Mouse (Mus musculus) limb, embryonic 14.5 days (tissue): Measurements from ENCODE around the gene Map6d1. TPM values are rescaled to one million over a fixed set of nuclear protein-coding genes. Genes with fewer than 3 reads are reported as not detected.
A peak's percentile ranks its signal among the peaks of the same experiment; 100 is the strongest.

ENCODE experiments used
- ATAC-seq: fragments of 200-750 bp; cut with Nextera tagmentation; 2 replicates; pipeline ENCODE4 v1.8.0; 2017; ENCODE audit warnings: low read depth, moderate number of reproducible peaks, moderate TSS enrichment; ENCODE audit not compliant: low FRiP score
- DNase-seq: peaks from one replicate; pipeline ENCODE4 v3.0.0-alpha.2; 2015; ENCODE audit warnings: low spot score
- H3K27ac ChIP-seq: fragments of 300-500 bp; sonication (generic); replicated peaks from 2 replicates; pipeline ENCODE4 v1.5.1; 2014; ENCODE audit warnings: low read depth, mild to moderate bottlenecking, low read length, moderate library complexity, mixed read lengths
- H3K27me3 ChIP-seq: fragments of 300-500 bp; sonication (generic); 2 replicates; pipeline ENCODE4 v1.6.1; 2014; ENCODE audit warnings: low read length, mixed read lengths; ENCODE audit not compliant: control insufficient read depth, insufficient read depth
- H3K36me3 ChIP-seq: fragments of 300-500 bp; sonication (generic); 2 replicates; pipeline ENCODE4 v1.6.1; 2014; ENCODE audit warnings: mild to moderate bottlenecking, low read length, moderate library complexity, mixed read lengths; ENCODE audit not compliant: control insufficient read depth, insufficient read depth
- H3K4me1 ChIP-seq: fragments of 300-500 bp; sonication (generic); 2 replicates; pipeline ENCODE4 v1.6.1; 2014; ENCODE audit warnings: antibody characterized with exemption, low read length, mixed read lengths; ENCODE audit not compliant: control insufficient read depth, insufficient read depth
- H3K4me2 ChIP-seq: fragments of 300-500 bp; sonication (generic); replicated peaks from 2 replicates; pipeline ENCODE4 v1.6.1; 2014; ENCODE audit warnings: low read depth, mild to moderate bottlenecking, low read length, moderate library complexity; ENCODE audit not compliant: severe bottlenecking
- H3K4me3 ChIP-seq: fragments of 300-500 bp; sonication (generic); replicated peaks from 2 replicates; pipeline ENCODE4 v1.5.1; 2014; ENCODE audit warnings: low read length
- H3K9ac ChIP-seq: fragments of 300-500 bp; sonication (generic); 2 replicates; pipeline ENCODE4 v1.6.1; 2014; ENCODE audit warnings: mild to moderate bottlenecking, low read depth, low read length, moderate library complexity; ENCODE audit not compliant: severe bottlenecking
- H3K9me3 ChIP-seq: fragments of 300-500 bp; sonication (generic); 2 replicates; pipeline ENCODE4 v1.6.1; 2016; ENCODE audit warnings: low read length; ENCODE audit not compliant: control insufficient read depth
- POLR2A ChIP-seq: fragments of 200-500 bp; IDR thresholded peaks from 2 replicates; pipeline ENCODE4 v1.8.0; 2012; ENCODE audit warnings: inconsistent platforms, mild to moderate bottlenecking, moderate library complexity, borderline replicate concordance; ENCODE audit not compliant: insufficient read depth, insufficient read length; ENCODE audit errors: extremely low read depth
- WGBS: fragments of 180-500 bp; shearing (Covaris S2); extraction: QIAGEN DNeasy Blood & Tissue Kit; methylation state at CpG from one replicate; pipeline ENCODE4 v1.1.7; 2014; 5-methylcytosine and 5-hydroxymethylcytosine counted together
- polyA plus RNA-seq, 2 experiments: library from polyadenylated mRNA; depleted of rRNA in 1 of 2; stranded (reverse) in 1 of 2; unstranded in 1 of 2; fragments of >200 nt; fragmentation: Nextera tagmentation in 1 of 2; extraction: Ambion mirVana in 1 of 2; gene quantifications; 2 replicates each; pipeline versions ENCODE4 v1.2.1 to v1.2.3; 2012 to 2014

The Map6d1 gene
- polyA plus RNA-seq (2012; rRNA removed) (1.4 and 1.9 TPM in 2 replicates), polyA plus RNA-seq (2014; fragmentation: Nextera tagmentation; extraction: Ambion mirVana) (0.44 and 1.2 TPM in 2 replicates)

DNA sequence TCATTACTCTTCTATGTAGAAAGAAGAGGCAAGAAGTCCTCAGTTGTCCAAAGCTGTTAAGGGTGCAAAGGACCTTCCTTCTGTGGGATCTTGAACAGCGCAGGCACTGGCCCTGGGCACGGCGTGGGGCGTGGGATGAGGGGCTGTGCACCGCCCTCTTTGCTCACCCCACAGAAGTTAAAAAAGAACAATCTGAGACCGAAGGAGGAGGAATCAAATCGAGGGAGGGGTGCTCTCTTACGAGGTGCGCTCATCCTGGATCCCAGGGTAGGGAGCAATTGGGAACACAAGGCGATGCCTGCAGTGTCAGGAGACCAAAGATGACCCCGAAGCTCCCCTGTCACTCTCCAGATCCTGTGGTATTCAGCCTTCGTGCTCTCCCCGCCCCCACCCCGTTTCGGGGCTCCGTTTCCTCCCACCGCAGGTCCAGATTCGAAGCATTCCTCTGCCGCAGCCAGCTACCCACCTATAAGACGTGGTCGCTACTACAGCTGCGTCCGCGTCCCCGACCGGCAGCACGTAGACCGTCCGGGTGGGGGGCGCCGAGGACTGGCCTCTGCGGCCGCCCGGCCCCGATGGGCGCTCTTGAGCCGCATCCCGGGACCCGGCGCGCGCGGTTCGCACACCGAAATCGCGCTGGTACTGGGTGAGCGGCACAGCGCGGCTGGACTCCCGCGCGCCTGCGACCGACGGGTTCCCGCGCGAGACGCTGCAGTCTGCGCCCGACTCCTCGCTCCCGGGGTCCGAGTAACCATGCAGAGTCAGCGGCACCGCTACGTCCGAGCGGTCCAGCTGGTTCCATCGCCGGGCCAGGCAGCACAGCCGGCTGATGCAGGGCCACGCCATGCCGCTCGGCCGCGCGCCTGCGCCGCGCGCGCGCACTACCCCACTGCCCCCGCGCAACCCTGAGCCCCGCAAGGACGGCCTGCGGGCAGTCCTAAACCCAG lies at the start of gene Map6d1:
Map6d1 (minus strand) TSS at position 891 of the 947 bp plus-strand sequence.
- no peaks in the 10 kb centered on the region for H3K36me3 ChIP-seq
- no peaks in the 10 kb centered on the region for H3K27me3 ChIP-seq
- peak within 1 kb of the TSS; percentile 75 for H3K9ac ChIP-seq
- DNase-seq (peak; percentile 8), ATAC-seq (peak; percentile 73)
- peak within 1 kb of the TSS; percentile 86 for H3K4me2 ChIP-seq
- no peaks in the 10 kb centered on the region for H3K4me1 ChIP-seq
- H3K4me3 ChIP-seq = peak within 1 kb of the TSS; percentile 75
- TF ChIP-seq POLR2A = 0 out of 2 replicates have a peak, but pooled peaks have one; percentile 60
- 2% methylated on average over 74 of the region's 90 CpGs for WGBS
- no peaks in the 10 kb centered on the region for H3K9me3 ChIP-seq
- no peak within 1 kb of the TSS for H3K27ac ChIP-seq

DNA sequence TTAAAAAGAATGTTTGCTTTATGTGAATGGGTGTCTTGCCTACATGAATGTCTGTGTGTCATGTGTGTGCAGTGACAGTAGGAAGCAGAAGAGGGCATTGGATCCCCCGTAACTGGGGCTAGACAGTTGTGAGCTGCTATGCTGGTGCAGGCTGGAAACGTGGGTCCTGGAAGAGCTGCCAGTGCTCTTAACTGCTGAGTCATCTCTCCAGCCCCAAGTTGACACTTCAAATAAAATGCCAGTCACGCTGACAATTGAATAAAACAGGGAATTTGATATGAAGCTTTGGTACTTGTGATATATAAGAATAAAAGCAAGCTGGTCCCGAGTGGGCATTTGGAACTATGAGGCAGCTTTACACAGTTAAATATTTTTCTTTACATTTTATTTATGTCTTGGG lies 39.1 kb upstream of the Map6d1 start:
- no peak for TF ChIP-seq POLR2A
- Histone ChIP-seq H3K27ac (no peak overlapping the region), H3K4me1 (no peaks in the 10 kb centered on the region), H3K9me3 (no peaks in the 10 kb centered on the region), H3K27me3 (no peaks in the 10 kb centered on the region), H3K4me3 (no peak overlapping the region), H3K9ac (no peak overlapping the region), H3K4me2 (no peak overlapping the region), H3K36me3 (peaks cover 65% of the 10 kb centered on the region)
- 86% methylated on average over 4 of the region's 4 CpGs for WGBS
- ATAC-seq (no peak), DNase-seq (no peak)

DNA sequence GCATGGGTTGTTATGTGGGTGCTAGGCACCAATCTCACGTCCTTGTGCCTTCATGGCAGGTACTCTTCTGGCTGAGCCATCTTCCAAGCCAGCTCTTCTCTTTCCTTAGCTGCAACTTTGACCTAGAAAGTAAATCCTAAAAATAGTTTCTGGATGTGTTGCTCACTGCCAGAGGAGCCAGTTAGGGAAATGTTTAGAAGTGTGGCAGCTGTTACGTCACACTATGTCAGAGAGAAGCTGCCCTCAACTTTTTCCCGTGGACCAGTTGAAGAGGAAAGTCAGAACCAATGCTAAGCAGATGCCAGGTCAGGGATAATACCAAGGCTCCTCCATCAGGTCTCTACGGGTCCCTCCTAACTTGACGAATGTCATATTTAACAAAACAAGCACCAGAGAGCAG lies 38.2 kb upstream of the Map6d1 start:
- no peak overlapping the region for H3K27ac ChIP-seq
- H3K9ac ChIP-seq = no peak overlapping the region
- H3K9me3 ChIP-seq = no peaks in the 10 kb centered on the region
- H3K4me2 ChIP-seq = no peak overlapping the region
- DNase-seq (no peak), ATAC-seq (no peak)
- H3K27me3 ChIP-seq = no peaks in the 10 kb centered on the region
- H3K4me3 ChIP-seq = no peak overlapping the region
- no peak for TF ChIP-seq POLR2A
- H3K36me3 ChIP-seq = peaks cover 56% of the 10 kb centered on the region
- H3K4me1 ChIP-seq = no peaks in the 10 kb centered on the region
- WGBS = 94% methylated on average over 5 of the region's 5 CpGs

DNA sequence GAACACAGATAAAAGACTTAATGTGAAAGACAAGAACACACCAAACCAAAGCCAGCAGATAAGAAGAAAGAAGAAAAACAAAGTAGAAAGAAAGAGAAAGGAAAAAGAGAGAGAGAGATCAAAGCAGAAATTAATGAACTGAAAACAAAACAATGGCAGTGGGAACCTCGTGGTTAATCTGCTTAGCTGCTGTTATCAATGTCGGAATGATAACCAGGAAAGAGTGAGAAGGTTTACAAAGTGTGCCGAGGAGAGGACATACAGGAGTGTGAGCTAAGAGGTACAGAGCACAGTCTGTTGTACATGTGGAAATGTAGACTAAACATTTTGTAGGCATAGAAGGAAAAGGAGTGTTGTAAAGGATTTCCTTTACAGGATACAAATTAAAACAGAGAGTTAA lies 31.8 kb upstream of the Map6d1 start:
- TF ChIP-seq POLR2A = no peak
- Histone ChIP-seq H3K27me3 (no peaks in the 10 kb centered on the region), H3K27ac (no peak overlapping the region), H3K4me2 (no peak overlapping the region), H3K9me3 (no peaks in the 10 kb centered on the region), H3K9ac (no peak overlapping the region), H3K4me3 (no peak overlapping the region), H3K36me3 (peaks cover under 1% of the 10 kb centered on the region; the same call in 1 of the 2 replicates), H3K4me1 (no peaks in the 10 kb centered on the region)
- WGBS = 65% methylated on average over 3 of the region's 3 CpGs
- no peak for ATAC-seq
- no peak for DNase-seq

GRCm38 (mm10) chr16:20271339-20271738 lies 30.2 kb upstream of the Map6d1 start:
- ATAC-seq = no peak
- H3K27ac ChIP-seq = no peak overlapping the region
- H3K9me3 ChIP-seq = no peaks in the 10 kb centered on the region
- WGBS = 88% methylated on average over 4 of the region's 4 CpGs
- H3K27me3 ChIP-seq = no peaks in the 10 kb centered on the region
- no peak for DNase-seq
- H3K4me2 ChIP-seq = no peak overlapping the region
- H3K9ac ChIP-seq = no peak overlapping the region
- no peak for TF ChIP-seq POLR2A
- H3K4me1 ChIP-seq = no peaks in the 10 kb centered on the region
- no peaks in the 10 kb centered on the region for H3K36me3 ChIP-seq
- no peak overlapping the region for H3K4me3 ChIP-seq
